Mouse (Mus musculus) olfactory bulb, adult 2 months (tissue): Measurements from ENCODE around the gene Pcsk5.

Experiments
- CTCF ChIP-seq: fragments of 200-500 bp; IDR thresholded peaks from 2 replicates; pipeline ENCODE4 v1.5.1; 2012; ENCODE audit warnings: low read depth, mild to moderate bottlenecking, low read length, moderate library complexity; ENCODE audit not compliant: insufficient read depth
- POLR2A ChIP-seq: fragments of 200-500 bp; IDR thresholded peaks from 2 replicates; pipeline ENCODE4 v1.6.1; 2012; ENCODE audit warnings: mild to moderate bottlenecking, low read depth, low read length, moderate library complexity; ENCODE audit not compliant: insufficient read depth

DNA sequence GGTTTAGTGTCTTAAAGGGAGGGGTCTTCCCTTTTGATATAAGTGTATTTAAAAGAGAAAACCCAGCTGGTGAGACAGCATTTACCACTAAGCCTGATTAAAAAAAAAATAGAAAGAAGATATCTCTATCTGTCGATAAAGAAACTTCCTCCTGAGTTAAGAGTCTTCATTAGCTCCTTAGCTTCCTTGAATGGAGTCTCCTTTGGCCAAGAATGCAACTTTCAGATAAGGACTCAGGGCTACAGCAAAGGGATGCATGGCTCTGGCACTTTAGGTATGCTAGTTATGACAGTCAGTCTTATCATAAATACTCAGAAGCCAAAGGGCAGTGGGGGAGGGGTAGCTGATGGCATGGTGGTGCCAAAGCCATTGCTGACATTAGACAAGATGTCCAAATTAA, 2.4 kb upstream of the Pcsk5 start:
- TF ChIP-seq CTCF (no peak), POLR2A (no peak)
